Mouse (Mus musculus) ovary, adult 10 weeks (tissue): ENCODE measurements around the gene Cd79b. TPM values are rescaled to one million over a fixed set of nuclear protein-coding genes. Genes with fewer than 3 reads are reported as not detected.

ENCODE experiments used
- polyA plus RNA-seq: library from polyadenylated mRNA; stranded (reverse); fragments of 350-450 nt; fragmentation: Illumina TruSeq; extraction: RNeasy Lipid Tissue Mini Kit (QIAGEN cat#74804); gene quantifications from one replicate; pipeline ENCODE4 v1.2.3, GENCODE M21; 2014

The Cd79b gene
- not detected for polyA plus RNA-seq

DNA sequence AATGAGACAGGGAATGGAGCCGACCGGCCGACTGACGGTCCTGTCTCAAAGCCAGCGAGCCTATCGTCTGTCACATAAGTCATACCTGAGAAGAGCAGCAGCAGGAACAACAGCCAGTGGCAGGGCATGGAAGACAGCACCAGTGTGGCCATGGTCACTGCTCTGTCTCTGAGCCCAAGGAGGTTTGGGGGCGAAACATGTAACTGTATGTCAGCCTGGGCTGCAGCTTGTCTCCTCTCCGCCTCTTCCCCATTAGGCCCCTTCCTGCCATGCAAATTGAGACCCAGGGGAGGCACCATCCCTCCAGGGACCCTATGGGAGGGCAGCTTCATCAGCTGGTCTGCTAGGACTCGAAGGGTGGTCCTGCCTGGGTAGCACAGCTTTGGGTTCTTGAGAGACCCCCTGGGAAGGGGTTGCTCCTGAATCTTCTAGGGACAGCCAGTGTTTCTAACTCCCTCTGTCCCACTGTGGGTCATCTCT is at the start of gene Cd79b:
TSS of gene Cd79b (minus strand) at position 430 of the 480 bp plus-strand sequence.

DNA sequence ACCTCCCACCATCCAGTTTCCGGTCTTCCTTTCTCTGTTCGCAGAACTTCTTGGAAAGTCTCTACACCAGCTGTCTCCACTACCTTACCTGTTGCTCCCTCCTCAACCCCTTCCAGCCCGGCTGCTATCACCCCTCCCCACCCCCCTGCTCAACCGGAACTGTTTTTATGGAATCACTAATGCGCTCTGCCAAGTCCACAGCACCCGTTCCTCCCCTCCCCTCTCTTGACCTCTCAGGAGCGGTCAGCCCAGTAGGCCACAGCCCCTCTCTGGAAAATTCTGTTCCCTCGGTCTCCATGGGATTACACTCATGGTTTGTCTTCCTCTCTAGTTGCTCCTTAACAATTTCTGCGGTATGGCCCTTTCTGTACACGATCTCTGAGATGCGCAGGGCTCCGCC is 38.6 kb upstream of the Cd79b start, which contains the start of gene Scn4a:
TSS of gene Scn4a (minus strand) at position 101 of the 400 bp plus-strand sequence.

DNA sequence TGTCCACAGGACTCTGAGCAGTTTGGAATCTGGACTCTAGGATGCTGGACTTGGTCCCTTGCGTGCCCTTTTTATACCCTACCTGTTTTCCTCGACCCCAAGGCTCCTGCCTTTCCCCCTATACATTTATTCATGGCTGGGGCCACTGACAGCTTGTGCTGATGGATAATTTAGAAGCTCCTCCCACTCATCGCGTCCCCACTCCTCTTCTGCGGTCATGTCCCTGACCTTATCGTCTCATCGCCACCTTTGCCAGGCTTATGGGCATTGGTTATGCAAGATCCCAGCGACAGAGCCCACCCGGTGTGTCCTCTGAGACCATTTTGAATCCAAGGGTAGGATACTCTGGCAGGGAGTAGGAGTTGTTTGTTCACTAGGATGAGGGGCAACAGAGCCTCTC is 12.8 kb downstream of the Cd79b start, which contains the start of gene Gh:
TSS of gene Gh (minus strand) at position 101 of the 400 bp plus-strand sequence.

DNA sequence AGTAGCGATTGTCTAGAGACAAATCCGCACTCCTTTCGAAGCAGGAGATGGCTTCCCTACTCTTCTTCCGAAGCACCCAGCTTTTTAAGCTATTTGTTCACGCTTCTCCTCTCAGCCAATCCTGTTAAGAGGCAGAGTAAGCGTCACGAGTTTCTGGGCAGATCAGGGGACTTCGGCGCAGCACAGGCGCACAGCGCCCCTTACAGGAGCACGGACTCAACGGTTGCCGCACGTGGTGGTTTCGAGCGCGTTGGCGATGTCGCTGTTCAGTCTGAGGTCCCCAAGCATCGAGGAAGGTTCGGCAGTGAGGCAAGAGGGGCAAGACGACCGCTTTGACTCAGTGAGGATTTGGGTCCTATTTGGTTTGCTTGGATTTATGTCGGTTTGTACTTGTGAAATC is 38.1 kb downstream of the Cd79b start, which contains the start of gene Tcam1:
TSS of gene Tcam1 (plus strand) at position 219 of the 400 bp plus-strand sequence.

DNA sequence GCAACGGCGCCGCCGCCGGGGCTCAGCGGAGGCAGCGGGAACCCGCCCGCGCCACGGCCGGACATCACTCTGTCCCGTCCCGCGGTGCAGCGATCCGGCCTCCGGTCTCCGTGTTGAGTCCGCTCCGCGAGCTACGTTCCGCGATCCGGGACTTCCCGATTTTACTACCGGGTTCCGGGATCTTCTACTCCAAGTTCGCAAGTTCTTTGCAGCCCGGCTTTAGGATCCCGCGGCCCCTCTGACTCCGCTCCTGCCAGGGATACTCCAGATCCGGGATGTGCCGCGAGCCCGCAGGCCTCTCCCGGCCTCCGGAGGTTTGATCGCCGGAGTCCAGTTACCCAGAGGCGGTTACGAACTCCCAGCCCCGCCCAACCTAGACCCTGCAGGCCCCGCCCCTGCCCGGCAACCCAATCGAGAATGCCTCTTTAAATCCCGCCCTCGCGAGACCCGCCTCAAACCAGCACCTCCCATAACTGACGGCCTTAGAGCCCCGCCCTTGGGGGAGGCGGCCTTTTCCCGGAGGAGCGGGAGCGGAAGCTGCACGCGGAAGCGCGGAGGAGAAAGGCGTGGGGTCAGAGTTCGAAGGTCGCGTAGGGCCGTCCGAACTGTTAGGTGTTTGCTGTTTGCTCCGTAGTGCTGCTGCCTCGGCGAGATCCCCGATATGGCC is 41.8 kb downstream of the Cd79b start, which contains the start of gene Smarcd2:
TSS of gene Smarcd2 (minus strand) at position 329 of the 667 bp plus-strand sequence.

Other genes with a start within 250 kb of the Cd79b start
- 6.9 TPM for gene Taco1, start 248.7 kb downstream of the Cd79b start, polyA plus RNA-seq
- gene Map3k3, start 230.1 kb downstream of the Cd79b start, polyA plus RNA-seq, result 10.9 TPM
- not detected for gene Gm10840, start 153.9 kb downstream of the Cd79b start, polyA plus RNA-seq
- gene Limd2, start 153.9 kb downstream of the Cd79b start, polyA plus RNA-seq, result 2.9 TPM
- 13.3 TPM for gene Strada, start 112.6 kb downstream of the Cd79b start, polyA plus RNA-seq
- 161 TPM for gene Ccdc47, start 98.4 kb downstream of the Cd79b start, polyA plus RNA-seq
- 70.3 TPM for gene Ddx42, start 97.8 kb downstream of the Cd79b start, polyA plus RNA-seq
- gene Ftsj3, start 58.7 kb downstream of the Cd79b start, polyA plus RNA-seq, result 23.5 TPM
- 23.1 TPM for gene Psmc5, start 58.6 kb downstream of the Cd79b start, polyA plus RNA-seq
- 12.7 TPM for gene Smarcd2, start 41.8 kb downstream of the Cd79b start, polyA plus RNA-seq
- not detected for gene Tcam1, start 38.1 kb downstream of the Cd79b start, polyA plus RNA-seq
- gene Gh, start 12.9 kb downstream of the Cd79b start, polyA plus RNA-seq, result not detected
- not detected for gene Scn4a, start 38.5 kb upstream of the Cd79b start, polyA plus RNA-seq
- gene Prr29, start 50.7 kb upstream of the Cd79b start, polyA plus RNA-seq, result not detected
- 0.94 TPM for gene Icam2, start 73.3 kb upstream of the Cd79b start, polyA plus RNA-seq
- 48.7 TPM for gene Ern1, start 173.1 kb upstream of the Cd79b start, polyA plus RNA-seq